Mouse (Mus musculus) embryonic facial prominence, embryonic 12.5 days (tissue): Measurements from ENCODE around the gene Strc. TPM values are rescaled to one million over a fixed set of nuclear protein-coding genes. Genes with fewer than 3 reads are reported as not detected.

Source experiments
- ATAC-seq: fragments of 200-750 bp; cut with Nextera tagmentation; 2 replicates; pipeline ENCODE4 v1.8.0; 2017; ENCODE audit not compliant: insufficient number of reproducible peaks, insufficient read depth, low FRiP score, low TSS enrichment
- H3K27ac ChIP-seq: fragments of 300-500 bp; sonication (generic); 2 replicates; pipeline ENCODE4 v1.5.1; 2016; ENCODE audit warnings: mild to moderate bottlenecking
- H3K27me3 ChIP-seq: fragments of 300-500 bp; sonication (generic); 2 replicates; pipeline ENCODE4 v1.6.1; 2016; ENCODE audit warnings: mild to moderate bottlenecking, moderate library complexity
- H3K36me3 ChIP-seq: fragments of 300-500 bp; sonication (generic); 2 replicates; pipeline ENCODE4 v1.6.1; 2016; ENCODE audit warnings: mild to moderate bottlenecking
- H3K4me1 ChIP-seq: fragments of 300-500 bp; sonication (generic); 2 replicates; pipeline ENCODE4 v1.6.1; 2016
- H3K4me2 ChIP-seq: fragments of 300-500 bp; sonication (generic); replicated peaks from 2 replicates; pipeline ENCODE4 v1.6.1; 2016; ENCODE audit warnings: mild to moderate bottlenecking, moderate library complexity
- H3K4me3 ChIP-seq: fragments of 300-500 bp; sonication (generic); 2 replicates; pipeline ENCODE4 v1.5.1; 2016; ENCODE audit warnings: mild to moderate bottlenecking
- H3K9ac ChIP-seq: fragments of 300-500 bp; sonication (generic); 2 replicates; pipeline ENCODE4 v1.6.1; 2016; ENCODE audit warnings: mild to moderate bottlenecking, moderate library complexity
- H3K9me3 ChIP-seq: fragments of 300-500 bp; sonication (generic); 2 replicates; pipeline ENCODE4 v1.6.1; 2016; ENCODE audit warnings: mild to moderate bottlenecking, moderate library complexity
- WGBS: fragments of 180-500 bp; shearing (Covaris S2); methylation state at CpG from one replicate; pipeline ENCODE4 v1.1.7; 2016; 5-methylcytosine and 5-hydroxymethylcytosine counted together
- polyA plus RNA-seq: library from polyadenylated mRNA; unstranded; fragments of >200 nt; fragmentation: Nextera tagmentation; extraction: Ambion mirVana; gene quantifications from 2 replicates; pipeline ENCODE4 v1.2.1, GENCODE M21; 2016

The Strc gene
- polyA plus RNA-seq, 1 experiment from 2014 or later = 0.03 TPM

- H3K27ac ChIP-seq = peak overlapping the region; percentile 65; the same call in 1 of the 2 replicates
- no peaks in the 10 kb centered on the region for H3K27me3 ChIP-seq
- peak overlapping the region; percentile 61 for H3K4me3 ChIP-seq
- H3K36me3 ChIP-seq = no peaks in the 10 kb centered on the region
- H3K9me3 ChIP-seq = no peaks in the 10 kb centered on the region
- H3K4me1 ChIP-seq = peaks cover 22% of the 10 kb centered on the region
- peak overlapping the region; percentile 79 for H3K4me2 ChIP-seq
- peak overlapping the region; percentile 79 for H3K9ac ChIP-seq
- whole genome bisulfite sequencing = 9% methylated on average over 6 of the region's 6 CpGs
- no peak for ATAC-seq
Observed at GRCm38 (mm10) chr2:121354378-121354777, 32.6 kb downstream of the Strc start.

- peaks cover 13% of the 10 kb centered on the region for H3K4me1 ChIP-seq
- H3K9me3 ChIP-seq = no peaks in the 10 kb centered on the region
- 76% methylated on average over 8 of the region's 8 CpGs for WGBS
- no peaks in the 10 kb centered on the region for H3K36me3 ChIP-seq
- no peak for ATAC-seq
- H3K4me2 ChIP-seq = no peak overlapping the region
- H3K4me3 ChIP-seq = no peak overlapping the region
- H3K27ac ChIP-seq = no peak overlapping the region
- H3K27me3 ChIP-seq = no peaks in the 10 kb centered on the region
- H3K9ac ChIP-seq = no peak overlapping the region
Observed at GRCm38 (mm10) chr2:121353156-121353555, 33.8 kb downstream of the Strc start.

- Histone ChIP-seq H3K9me3 (no peaks in the 10 kb centered on the region), H3K4me2 (no peak overlapping the region), H3K4me1 (no peaks in the 10 kb centered on the region), H3K27me3 (no peaks in the 10 kb centered on the region), H3K27ac (no peak overlapping the region), H3K9ac (no peak overlapping the region), H3K36me3 (no peaks in the 10 kb centered on the region; the same call in 1 of the 2 replicates), H3K4me3 (no peak overlapping the region)
- ATAC-seq = no peak
Observed at GRCm38 (mm10) chr2:121339057-121339456, 47.9 kb downstream of the Strc start.

GRCm38 (mm10) chr2:121329492-121329891 lies 57.5 kb downstream of the Strc start:
- no peak overlapping the region for H3K4me2 ChIP-seq

GRCm38 (mm10) chr2:121323693-121324470 lies 63.1 kb downstream of the Strc start:
- Histone ChIP-seq H3K9me3 (no peaks in the 10 kb centered on the region), H3K4me2 (no peak overlapping the region), H3K27ac (no peak overlapping the region), H3K4me1 (no peaks in the 10 kb centered on the region), H3K9ac (no peak overlapping the region), H3K27me3 (no peaks in the 10 kb centered on the region), H3K4me3 (no peak overlapping the region), H3K36me3 (no peaks in the 10 kb centered on the region)
- ATAC-seq = no peak
- WGBS = 83% methylated on average over 10 of the region's 10 CpGs

More at GRCm38 (mm10) chr2:121329492-121329891, 57.5 kb downstream of the Strc start:
- ATAC-seq = no peak
- Histone ChIP-seq H3K27me3 (no peaks in the 10 kb centered on the region), H3K4me1 (no peaks in the 10 kb centered on the region), H3K27ac (no peak overlapping the region), H3K9ac (no peak overlapping the region), H3K36me3 (no peaks in the 10 kb centered on the region), H3K9me3 (no peaks in the 10 kb centered on the region), H3K4me3 (no peak overlapping the region)
- 93% methylated on average over 2 of the region's 2 CpGs for WGBS

- 94% methylated on average over 10 of the region's 10 CpGs for WGBS
- Histone ChIP-seq H3K4me1 (no peaks in the 10 kb centered on the region), H3K27me3 (no peaks in the 10 kb centered on the region), H3K9ac (no peak overlapping the region), H3K4me2 (no peak overlapping the region), H3K4me3 (no peak overlapping the region), H3K36me3 (no peaks in the 10 kb centered on the region), H3K27ac (no peak overlapping the region), H3K9me3 (no peaks in the 10 kb centered on the region)
- no peak for ATAC-seq
Observed at GRCm38 (mm10) chr2:121323041-121323440, 63.9 kb downstream of the Strc start.

- Histone ChIP-seq H3K4me3 (no peak overlapping the region), H3K4me2 (no peak overlapping the region), H3K27ac (no peak overlapping the region), H3K9ac (no peak overlapping the region), H3K36me3 (no peaks in the 10 kb centered on the region), H3K27me3 (no peaks in the 10 kb centered on the region), H3K9me3 (no peaks in the 10 kb centered on the region), H3K4me1 (no peaks in the 10 kb centered on the region)
- no peak for ATAC-seq
- WGBS = 74% methylated on average over 8 of the region's 8 CpGs
Observed at GRCm38 (mm10) chr2:121316278-121316677, 70.7 kb downstream of the Strc start.

Other genes with a start within 250 kb of the Strc start
- gene Adal, start 246.7 kb downstream of the Strc start, polyA plus RNA-seq = 22.8 and 23.6 TPM in 2 replicates
- 23.1 and 25.4 TPM in 2 replicates for gene Lcmt2, start 246.5 kb downstream of the Strc start, polyA plus RNA-seq
- gene Tubgcp4, start 216.5 kb downstream of the Strc start, polyA plus RNA-seq = 76.4 and 88.6 TPM in 2 replicates
- 11.4 and 11.6 TPM in 2 replicates for gene Zscan29, start 216.0 kb downstream of the Strc start, polyA plus RNA-seq
- gene Trp53bp1, start 115.8 kb downstream of the Strc start, polyA plus RNA-seq = 125 and 128 TPM in 2 replicates
- 3.9 and 4.4 TPM in 2 replicates for gene Map1a, start 97.6 kb downstream of the Strc start, polyA plus RNA-seq
- gene Ppip5k1, start 31.8 kb downstream of the Strc start, polyA plus RNA-seq = 13.4 and 13.9 TPM in 2 replicates
- gene Ckmt1, start 29.5 kb downstream of the Strc start, polyA plus RNA-seq = 10.2 and 13.0 TPM in 2 replicates
- gene Pdia3, start 26.6 kb upstream of the Strc start, polyA plus RNA-seq = 634 and 678 TPM in 2 replicates
- gene Catsper2, start 26.6 kb upstream of the Strc start, polyA plus RNA-seq = 2.1 and 4.2 TPM in 2 replicates
- gene Ell3, start 57.1 kb upstream of the Strc start, polyA plus RNA-seq = 12.4 and 15.6 TPM in 2 replicates
- gene Serf2, start 62.0 kb upstream of the Strc start, polyA plus RNA-seq = 495 and 504 TPM in 2 replicates
- gene Hypk, start 66.1 kb upstream of the Strc start, polyA plus RNA-seq = 128 and 143 TPM in 2 replicates
- gene Serinc4, start 69.6 kb upstream of the Strc start, polyA plus RNA-seq = not detected in 2 replicates
- gene Mfap1b, start 86.9 kb upstream of the Strc start, polyA plus RNA-seq = 62.6 and 64.2 TPM in 2 replicates
- gene Mfap1a, start 119.5 kb upstream of the Strc start, polyA plus RNA-seq = 32.5 and 33.0 TPM in 2 replicates
- gene Wdr76, start 119.6 kb upstream of the Strc start, polyA plus RNA-seq = 8.0 and 8.2 TPM in 2 replicates